Mouse (Mus musculus): ENCODE results near the gene Gm21992. TPM values are rescaled to one million over a fixed set of nuclear protein-coding genes. Genes with fewer than 3 reads are reported as not detected.

The Gm21992 gene
- polyA plus RNA-seq, 1 experiment = 32.0 TPM

DNA sequence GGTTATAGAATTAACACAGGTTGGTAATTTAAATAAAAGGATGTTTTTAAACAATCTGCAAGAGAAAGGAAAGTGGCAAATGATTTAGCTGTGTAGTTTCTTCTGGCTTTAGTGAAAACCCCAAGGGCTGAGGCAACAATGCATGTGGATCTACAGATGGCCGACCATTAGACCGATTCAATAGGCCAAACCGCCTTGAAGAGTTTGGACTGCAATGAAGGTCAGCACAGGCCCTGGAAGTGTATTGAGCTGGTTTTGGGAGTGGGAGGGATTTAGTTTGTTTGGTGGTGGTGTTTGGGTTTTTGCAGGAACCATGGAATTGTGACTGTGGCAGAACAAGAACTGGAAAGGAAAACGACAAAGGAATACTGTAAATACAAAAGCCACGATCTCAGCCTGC, 12.3 kb downstream of the Gm21992 start:
- DNase-seq = no peak
- Histone ChIP-seq H3K27ac (ENCODE audit: insufficient read depth, low read depth, low read length) (no peak overlapping the region), H3K27me3 (replicated peaks; ENCODE audit: control insufficient read depth, insufficient read depth, low read length) (no peaks in the 10 kb centered on the region), H3K4me3 (ENCODE audit: insufficient read depth, low read depth, low read length) (no peak overlapping the region), H3K4me1 (ENCODE audit: control insufficient read depth, insufficient read depth, low read length) (peaks cover 10% of the 10 kb centered on the region; the same call in 1 of the 2 replicates), H3K36me3 (ENCODE audit: control insufficient read depth, insufficient read depth, low read length) (no peaks in the 10 kb centered on the region; the same call in 1 of the 2 replicates)
- WGBS = 82% methylated on average over 5 of the region's 5 CpGs
- TF ChIP-seq POLR2A (IDR thresholded peaks at IDR 0.05; ENCODE audit: low read depth, low read length) (no peak), CTCF (conservative IDR thresholded peaks at IDR 0.05; ENCODE audit: insufficient read depth, insufficient read length, low read depth, low read length) (no peak)

DNA sequence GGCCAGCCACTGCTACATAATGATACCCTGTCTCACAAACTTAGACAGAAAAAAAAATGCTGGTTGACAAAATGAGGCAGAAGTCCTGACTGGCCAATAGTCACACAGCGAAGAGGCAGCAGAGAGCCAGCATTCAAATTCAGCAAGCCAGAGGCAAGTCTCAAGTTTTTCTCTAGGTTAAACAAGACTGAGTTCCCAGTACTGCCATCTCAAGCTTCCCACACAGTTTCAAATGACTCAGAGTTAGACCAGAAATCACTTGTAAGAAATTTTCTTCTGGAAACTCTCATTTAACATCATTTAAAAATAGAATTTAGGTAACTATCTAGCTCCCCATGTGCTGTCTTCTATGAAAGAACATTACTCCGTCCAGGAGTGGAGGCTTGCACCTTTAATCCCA, 13.6 kb downstream of the Gm21992 start:
- DNase-seq = no peak
- no peaks in the 10 kb centered on the region for H3K27me3 ChIP-seq (replicated peaks; ENCODE audit: control insufficient read depth, insufficient read depth, low read length)
- no peak overlapping the region for H3K4me3 ChIP-seq (ENCODE audit: insufficient read depth, low read depth, low read length)
- WGBS = 97% methylated on average over 2 of the region's 2 CpGs
- no peak overlapping the region for H3K27ac ChIP-seq (ENCODE audit: insufficient read depth, low read depth, low read length)
- peaks cover 11% of the 10 kb centered on the region; the same call in 1 of the 2 replicates for H3K4me1 ChIP-seq (ENCODE audit: control insufficient read depth, insufficient read depth, low read length)
- H3K36me3 ChIP-seq (ENCODE audit: control insufficient read depth, insufficient read depth, low read length) = no peaks in the 10 kb centered on the region; the same call in 1 of the 2 replicates
- TF ChIP-seq CTCF (conservative IDR thresholded peaks at IDR 0.05; ENCODE audit: insufficient read depth, insufficient read length, low read depth, low read length) = no peak
- TF ChIP-seq POLR2A (IDR thresholded peaks at IDR 0.05; ENCODE audit: low read depth, low read length) = no peak

DNA sequence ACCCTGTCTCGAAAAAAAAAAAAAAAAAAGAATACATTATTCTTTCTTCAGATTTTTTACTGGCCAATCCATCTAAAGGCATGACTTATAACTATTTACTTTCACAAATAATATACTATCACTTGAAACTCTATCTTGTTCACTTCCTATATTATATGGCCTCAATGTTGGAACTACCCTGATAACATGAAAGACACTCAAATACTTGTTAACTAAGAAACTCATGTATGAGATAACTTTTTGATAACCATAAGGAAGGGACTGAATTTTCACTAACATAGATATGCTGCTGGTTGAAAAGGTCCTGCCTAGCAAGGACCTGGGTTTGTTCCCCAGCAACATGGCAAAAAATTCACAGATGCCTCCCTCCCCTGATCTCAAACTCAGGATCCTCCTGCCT, 15.5 kb downstream of the Gm21992 start:
- WGBS = 75% methylated on average over 1 of the region's 1 CpGs
- Histone ChIP-seq H3K27me3 (replicated peaks; ENCODE audit: control insufficient read depth, insufficient read depth, low read length) (no peaks in the 10 kb centered on the region), H3K4me1 (ENCODE audit: control insufficient read depth, insufficient read depth, low read length) (peaks cover 11% of the 10 kb centered on the region; the same call in 1 of the 2 replicates), H3K4me3 (ENCODE audit: insufficient read depth, low read depth, low read length) (no peak overlapping the region), H3K36me3 (ENCODE audit: control insufficient read depth, insufficient read depth, low read length) (peaks cover 7% of the 10 kb centered on the region), H3K27ac (ENCODE audit: insufficient read depth, low read depth, low read length) (no peak overlapping the region)
- no peak for TF ChIP-seq CTCF (conservative IDR thresholded peaks at IDR 0.05; ENCODE audit: insufficient read depth, insufficient read length, low read depth, low read length)
- DNase-seq = no peak

DNA sequence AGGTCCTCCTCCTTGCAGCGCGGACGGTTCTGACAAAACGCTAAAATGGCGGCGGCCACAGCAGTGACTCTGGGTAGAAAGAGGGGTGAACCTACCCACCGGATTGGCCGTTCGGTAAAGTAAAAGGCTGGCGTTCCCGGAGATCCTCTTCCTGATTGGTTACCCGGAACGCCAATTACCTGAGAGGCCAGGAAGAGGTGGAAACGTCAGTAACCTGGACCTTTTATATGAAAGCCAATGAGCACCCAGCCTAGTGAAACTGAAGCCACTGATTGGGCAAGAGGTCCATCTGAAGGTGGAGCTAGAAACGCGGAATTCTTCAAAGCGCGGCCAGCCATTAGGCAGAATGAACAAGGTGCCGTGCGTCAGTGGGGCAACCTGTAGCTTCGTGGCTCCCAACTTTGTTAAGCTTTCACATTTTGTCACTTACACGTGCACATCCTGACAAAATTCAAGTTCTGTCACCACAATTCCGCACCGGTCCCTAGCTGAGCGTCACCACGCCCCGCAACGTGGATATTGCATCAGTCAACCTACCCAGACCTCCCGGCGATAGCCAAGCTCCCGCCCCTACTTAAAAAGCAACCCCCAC, 17.5 kb downstream of the Gm21992 start, which contains the start of gene Rbm4:
Rbm4 (minus strand) TSS at position 71 of the 592 bp plus-strand sequence.
- Histone ChIP-seq H3K4me1 (ENCODE audit: control insufficient read depth, insufficient read depth, low read length) (peaks cover 17% of the 10 kb centered on the region), H3K27ac (ENCODE audit: insufficient read depth, low read depth, low read length) (peak within 1 kb of the TSS; percentile 66), H3K4me3 (ENCODE audit: insufficient read depth, low read depth, low read length) (peak within 1 kb of the TSS; percentile 87), H3K27me3 (replicated peaks; ENCODE audit: control insufficient read depth, insufficient read depth, low read length) (no peaks in the 10 kb centered on the region), H3K36me3 (ENCODE audit: control insufficient read depth, insufficient read depth, low read length) (peaks cover 11% of the 10 kb centered on the region)
- TF ChIP-seq CTCF (conservative IDR thresholded peaks at IDR 0.05; ENCODE audit: insufficient read depth, insufficient read length, low read depth, low read length) = no peak
- TF ChIP-seq POLR2A (IDR thresholded peaks at IDR 0.05; ENCODE audit: low read depth, low read length) = peak; percentile 27
- peak; percentile 100 for DNase-seq
- WGBS = under 1% methylated on average over 31 of the region's 31 CpGs

- DNase-seq = no peak
- Histone ChIP-seq H3K4me1 (ENCODE audit: control insufficient read depth, insufficient read depth, low read length) (peaks cover 18% of the 10 kb centered on the region), H3K4me3 (ENCODE audit: insufficient read depth, low read depth, low read length) (peak overlapping the region; percentile 87), H3K27me3 (replicated peaks; ENCODE audit: control insufficient read depth, insufficient read depth, low read length) (no peaks in the 10 kb centered on the region), H3K36me3 (ENCODE audit: control insufficient read depth, insufficient read depth, low read length) (peaks cover 13% of the 10 kb centered on the region), H3K27ac (ENCODE audit: insufficient read depth, low read depth, low read length) (peak overlapping the region; percentile 66)
- under 1% methylated on average over 16 of the region's 16 CpGs for WGBS
- no peak for TF ChIP-seq POLR2A (IDR thresholded peaks at IDR 0.05; ENCODE audit: low read depth, low read length)
- no peak for TF ChIP-seq CTCF (conservative IDR thresholded peaks at IDR 0.05; ENCODE audit: insufficient read depth, insufficient read length, low read depth, low read length)
Measured at GRCm38 (mm10) chr19:4793281-4793830, 18.1 kb downstream of the Gm21992 start.

GRCm38 (mm10) chr19:4786313-4786712, 25.1 kb downstream of the Gm21992 start:
- TF ChIP-seq POLR2A (IDR thresholded peaks at IDR 0.05; ENCODE audit: low read depth, low read length) (no peak), CTCF (conservative IDR thresholded peaks at IDR 0.05; ENCODE audit: insufficient read depth, insufficient read length, low read depth, low read length) (no peak)
- Histone ChIP-seq H3K4me1 (ENCODE audit: control insufficient read depth, insufficient read depth, low read length) (peaks cover 7% of the 10 kb centered on the region), H3K36me3 (ENCODE audit: control insufficient read depth, insufficient read depth, low read length) (peaks cover 16% of the 10 kb centered on the region), H3K27me3 (replicated peaks; ENCODE audit: control insufficient read depth, insufficient read depth, low read length) (no peaks in the 10 kb centered on the region), H3K4me3 (ENCODE audit: insufficient read depth, low read depth, low read length) (no peak overlapping the region), H3K27ac (ENCODE audit: insufficient read depth, low read depth, low read length) (no peak overlapping the region)
- DNase-seq = peak; percentile 27
- 60% methylated on average over 2 of the region's 2 CpGs for whole genome bisulfite sequencing

- Histone ChIP-seq H3K27me3 (replicated peaks; ENCODE audit: control insufficient read depth, insufficient read depth, low read length) (no peaks in the 10 kb centered on the region), H3K4me3 (ENCODE audit: insufficient read depth, low read depth, low read length) (no peak overlapping the region), H3K27ac (ENCODE audit: insufficient read depth, low read depth, low read length) (no peak overlapping the region), H3K4me1 (ENCODE audit: control insufficient read depth, insufficient read depth, low read length) (peaks cover 5% of the 10 kb centered on the region), H3K36me3 (ENCODE audit: control insufficient read depth, insufficient read depth, low read length) (peaks cover 13% of the 10 kb centered on the region)
- 75% methylated on average over 7 of the region's 7 CpGs for WGBS
- DNase-seq = no peak
- TF ChIP-seq CTCF (conservative IDR thresholded peaks at IDR 0.05; ENCODE audit: insufficient read depth, insufficient read length, low read depth, low read length) (no peak), POLR2A (IDR thresholded peaks at IDR 0.05; ENCODE audit: low read depth, low read length) (no peak)
Measured at GRCm38 (mm10) chr19:4785206-4785605, 26.2 kb downstream of the Gm21992 start.

Measured in kidney, adult 2 months (tissue).